Mouse (Mus musculus): ENCODE data around the gene Meis1. TPM values are rescaled to one million over a fixed set of nuclear protein-coding genes. Genes with fewer than 3 reads are reported as not detected.

The Meis1 gene
- polyA plus RNA-seq, 1 experiment from 2014 or later, result 50.1 TPM

- Histone ChIP-seq H3K27me3 (ENCODE audit: control insufficient read depth, insufficient read depth, low read length) (no peaks in the 10 kb centered on the region), H3K36me3 (ENCODE audit: control insufficient read depth, insufficient read depth, low read length) (no peaks in the 10 kb centered on the region), H3K9me3 (ENCODE audit: control insufficient read depth, low read length) (no peaks in the 10 kb centered on the region), H3K4me1 (ENCODE audit: control insufficient read depth in 2 of 2, insufficient read depth in 2 of 2, low read length in 2 of 2) (peaks cover 6 to 18% of the 10 kb centered on the region in 2 experiments; a peak in 3 of 4 replicates), H3K27ac (replicated peaks in 1 of 2; ENCODE audit: control insufficient read depth in 1 of 2, insufficient read depth in 1 of 2, low read depth in 2 of 2, low read length in 2 of 2) (no peak overlapping the region), H3K9ac (ENCODE audit: low read length) (no peak overlapping the region), H3K4me3 (ENCODE audit: control insufficient read depth in 1 of 2, insufficient read depth in 1 of 2, low read depth in 1 of 2, low read length in 2 of 2) (no peak overlapping the region), H3K4me2 (ENCODE audit: low read length) (no peak overlapping the region)
- WGBS, result 41% methylated on average over 8 of the region's 8 CpGs
- no peak for ATAC-seq (ENCODE audit: insufficient number of reproducible peaks, insufficient read depth, low FRiP score, low read depth)
Measured at GRCm38 (mm10) chr11:19024496-19025265, 5.9 kb upstream of the Meis1 start.

GRCm38 (mm10) chr11:19023356-19023755 is 4.6 kb upstream of the Meis1 start:
- 26% methylated on average over 5 of the region's 5 CpGs for WGBS
- Histone ChIP-seq H3K4me1 (ENCODE audit: control insufficient read depth in 2 of 2, insufficient read depth in 2 of 2, low read length in 2 of 2) (peaks cover 6 to 18% of the 10 kb centered on the region in 2 experiments; a peak in 3 of 4 replicates), H3K4me3 (ENCODE audit: control insufficient read depth in 1 of 2, insufficient read depth in 1 of 2, low read depth in 1 of 2, low read length in 2 of 2) (no peak overlapping the region), H3K36me3 (ENCODE audit: control insufficient read depth, insufficient read depth, low read length) (no peaks in the 10 kb centered on the region), H3K4me2 (ENCODE audit: low read length) (peak overlapping the region; percentile 17), H3K27me3 (ENCODE audit: control insufficient read depth, insufficient read depth, low read length) (no peaks in the 10 kb centered on the region), H3K9ac (ENCODE audit: low read length) (peak overlapping the region; percentile 25; the same call in 1 of the 2 replicates), H3K27ac (replicated peaks in 1 of 2; ENCODE audit: control insufficient read depth in 1 of 2, insufficient read depth in 1 of 2, low read depth in 2 of 2, low read length in 2 of 2) (no peak overlapping the region), H3K9me3 (ENCODE audit: control insufficient read depth, low read length) (no peaks in the 10 kb centered on the region)
- ATAC-seq (ENCODE audit: insufficient number of reproducible peaks, insufficient read depth, low FRiP score, low read depth), result no peak

GRCm38 (mm10) chr11:19022576-19022975 is 3.8 kb upstream of the Meis1 start:
- H3K4me3 ChIP-seq (ENCODE audit: control insufficient read depth in 1 of 2, insufficient read depth in 1 of 2, low read depth in 1 of 2, low read length in 2 of 2), result no peak overlapping the region
- no peaks in the 10 kb centered on the region for H3K27me3 ChIP-seq (ENCODE audit: control insufficient read depth, insufficient read depth, low read length)
- ATAC-seq (ENCODE audit: insufficient number of reproducible peaks, insufficient read depth, low FRiP score, low read depth), result no peak
- H3K9me3 ChIP-seq (ENCODE audit: control insufficient read depth, low read length), result no peaks in the 10 kb centered on the region
- H3K36me3 ChIP-seq (ENCODE audit: control insufficient read depth, insufficient read depth, low read length), result no peaks in the 10 kb centered on the region
- H3K4me2 ChIP-seq (ENCODE audit: low read length), result no peak overlapping the region
- peaks cover 5 to 18% of the 10 kb centered on the region in 2 experiments; a peak in 3 of 4 replicates for H3K4me1 ChIP-seq (ENCODE audit: control insufficient read depth in 2 of 2, insufficient read depth in 2 of 2, low read length in 2 of 2)
- H3K9ac ChIP-seq (ENCODE audit: low read length), result no peak overlapping the region
- 0 out of 4 replicates have a peak overlapping the region, but pooled peaks have one; percentile 15 to 35 for H3K27ac ChIP-seq (replicated peaks in 1 of 2; ENCODE audit: control insufficient read depth in 1 of 2, insufficient read depth in 1 of 2, low read depth in 2 of 2, low read length in 2 of 2)
- WGBS, result 52% methylated on average over 2 of the region's 2 CpGs

GRCm38 (mm10) chr11:19020951-19021710 is 2.3 kb upstream of the Meis1 start:
- Histone ChIP-seq H3K4me3 (ENCODE audit: control insufficient read depth in 1 of 2, insufficient read depth in 1 of 2, low read depth in 1 of 2, low read length in 2 of 2) (peak overlapping the region; percentile 63 to 90), H3K27ac (replicated peaks in 1 of 2; ENCODE audit: control insufficient read depth in 1 of 2, insufficient read depth in 1 of 2, low read depth in 2 of 2, low read length in 2 of 2) (peak overlapping the region; percentile 54 to 97), H3K36me3 (ENCODE audit: control insufficient read depth, insufficient read depth, low read length) (peaks cover under 1% of the 10 kb centered on the region; the same call in 1 of the 2 replicates), H3K27me3 (ENCODE audit: control insufficient read depth, insufficient read depth, low read length) (no peaks in the 10 kb centered on the region), H3K9ac (ENCODE audit: low read length) (peak overlapping the region; percentile 99), H3K9me3 (ENCODE audit: control insufficient read depth, low read length) (no peaks in the 10 kb centered on the region), H3K4me1 (ENCODE audit: control insufficient read depth in 2 of 2, insufficient read depth in 2 of 2, low read length in 2 of 2) (peaks cover 3 to 18% of the 10 kb centered on the region in 2 experiments; a peak in 3 of 4 replicates), H3K4me2 (ENCODE audit: low read length) (peak overlapping the region; percentile 96)
- 4% methylated on average over 28 of the region's 28 CpGs for WGBS
- ATAC-seq (ENCODE audit: insufficient number of reproducible peaks, insufficient read depth, low FRiP score, low read depth), result no peak

GRCm38 (mm10) chr11:19020371-19020824 is 1.6 kb upstream of the Meis1 start:
- Histone ChIP-seq H3K27me3 (ENCODE audit: control insufficient read depth, insufficient read depth, low read length) (no peaks in the 10 kb centered on the region), H3K9me3 (ENCODE audit: control insufficient read depth, low read length) (no peaks in the 10 kb centered on the region), H3K4me1 (ENCODE audit: control insufficient read depth in 2 of 2, insufficient read depth in 2 of 2, low read length in 2 of 2) (peaks cover 3 to 18% of the 10 kb centered on the region in 2 experiments; a peak in 3 of 4 replicates), H3K36me3 (ENCODE audit: control insufficient read depth, insufficient read depth, low read length) (peaks cover 6% of the 10 kb centered on the region; the same call in 1 of the 2 replicates), H3K9ac (ENCODE audit: low read length) (peak overlapping the region; percentile 99), H3K27ac (replicated peaks in 1 of 2; ENCODE audit: control insufficient read depth in 1 of 2, insufficient read depth in 1 of 2, low read depth in 2 of 2, low read length in 2 of 2) (peak overlapping the region; percentile 97 to 100), H3K4me3 (ENCODE audit: control insufficient read depth in 1 of 2, insufficient read depth in 1 of 2, low read depth in 1 of 2, low read length in 2 of 2) (peak overlapping the region; percentile 63 to 90), H3K4me2 (ENCODE audit: low read length) (peak overlapping the region; percentile 96)
- under 1% methylated on average over 25 of the region's 25 CpGs for WGBS
- ATAC-seq (ENCODE audit: insufficient number of reproducible peaks, insufficient read depth, low FRiP score, low read depth), result peak; percentile 82

- ATAC-seq (ENCODE audit: insufficient number of reproducible peaks, insufficient read depth, low FRiP score, low read depth), result peak; percentile 38; the same call in 1 of the 2 replicates
- H3K27me3 ChIP-seq (ENCODE audit: control insufficient read depth, insufficient read depth, low read length), result no peaks in the 10 kb centered on the region
- no peaks in the 10 kb centered on the region for H3K9me3 ChIP-seq (ENCODE audit: control insufficient read depth, low read length)
- H3K4me3 ChIP-seq (ENCODE audit: control insufficient read depth in 1 of 2, insufficient read depth in 1 of 2, low read depth in 1 of 2, low read length in 2 of 2), result peak overlapping the region; percentile 63 to 90
- peak overlapping the region; percentile 99 for H3K9ac ChIP-seq (ENCODE audit: low read length)
- peaks cover 3 to 18% of the 10 kb centered on the region in 2 experiments; a peak in 3 of 4 replicates for H3K4me1 ChIP-seq (ENCODE audit: control insufficient read depth in 2 of 2, insufficient read depth in 2 of 2, low read length in 2 of 2)
- H3K36me3 ChIP-seq (ENCODE audit: control insufficient read depth, insufficient read depth, low read length), result peaks cover 7% of the 10 kb centered on the region; the same call in 1 of the 2 replicates
- peak overlapping the region; percentile 97 to 100 for H3K27ac ChIP-seq (replicated peaks in 1 of 2; ENCODE audit: control insufficient read depth in 1 of 2, insufficient read depth in 1 of 2, low read depth in 2 of 2, low read length in 2 of 2)
- under 1% methylated on average over 66 of the region's 67 CpGs for WGBS
- peak overlapping the region; percentile 96 for H3K4me2 ChIP-seq (ENCODE audit: low read length)
Measured at GRCm38 (mm10) chr11:19019204-19020171, 703 bp upstream of the Meis1 start.

Data from heart, embryonic 14.5 days (tissue).